Mouse (Mus musculus) stomach, embryonic 16.5 days (tissue): ENCODE measurements at regions not wholly inside any gene's neighbourhood (a gene's known extent, or its start where the extent isn't known, plus 50 kb on each side); places are given as distances from the start of the nearest gene placed in this dataset.

Experiments
- ATAC-seq: fragments of 200-750 bp; cut with Nextera tagmentation; 2 replicates; pipeline ENCODE4 v1.8.0; 2017; ENCODE audit warnings: moderate number of reproducible peaks, moderate TSS enrichment; ENCODE audit not compliant: insufficient read depth, low FRiP score
- H3K27ac ChIP-seq: fragments of 300-500 bp; sonication (generic); 2 replicates; pipeline ENCODE4 v1.5.1; 2014; ENCODE audit warnings: low read length
- H3K27me3 ChIP-seq: fragments of 300-500 bp; sonication (generic); 2 replicates; pipeline ENCODE4 v1.6.1; 2014; ENCODE audit warnings: low read length, control low read depth, mixed read lengths; ENCODE audit not compliant: control insufficient read depth, insufficient read depth
- H3K36me3 ChIP-seq: fragments of 300-500 bp; sonication (generic); 2 replicates; pipeline ENCODE4 v1.6.1; 2014; ENCODE audit warnings: low read length; ENCODE audit not compliant: control insufficient read depth, insufficient read depth
- H3K4me1 ChIP-seq: fragments of 300-500 bp; sonication (generic); 2 replicates; pipeline ENCODE4 v1.6.1; 2014; ENCODE audit warnings: low read length, control low read depth, mixed read lengths; ENCODE audit not compliant: control insufficient read depth, insufficient read depth
- H3K4me2 ChIP-seq: fragments of 300-500 bp; sonication (generic); 2 replicates; pipeline ENCODE4 v1.6.1; 2014; ENCODE audit warnings: low read depth, low read length, mixed read lengths
- H3K4me3 ChIP-seq: fragments of 300-500 bp; sonication (generic); replicated peaks from 2 replicates; pipeline ENCODE4 v1.5.1; 2014; ENCODE audit warnings: mild to moderate bottlenecking, low read length
- H3K9ac ChIP-seq: fragments of 300-500 bp; sonication (generic); 2 replicates; pipeline ENCODE4 v1.6.1; 2014; ENCODE audit warnings: low read length
- H3K9me3 ChIP-seq: fragments of 300-500 bp; sonication (generic); replicated peaks from 2 replicates; pipeline ENCODE4 v1.6.1; 2016; ENCODE audit warnings: low read length, control low read depth; ENCODE audit not compliant: control insufficient read depth
- WGBS: fragments of 180-500 bp; shearing (Covaris S2); extraction: QIAGEN DNeasy Blood & Tissue Kit; methylation state at CpG from one replicate; pipeline ENCODE4 v1.1.7; 2014; 5-methylcytosine and 5-hydroxymethylcytosine counted together

DNA sequence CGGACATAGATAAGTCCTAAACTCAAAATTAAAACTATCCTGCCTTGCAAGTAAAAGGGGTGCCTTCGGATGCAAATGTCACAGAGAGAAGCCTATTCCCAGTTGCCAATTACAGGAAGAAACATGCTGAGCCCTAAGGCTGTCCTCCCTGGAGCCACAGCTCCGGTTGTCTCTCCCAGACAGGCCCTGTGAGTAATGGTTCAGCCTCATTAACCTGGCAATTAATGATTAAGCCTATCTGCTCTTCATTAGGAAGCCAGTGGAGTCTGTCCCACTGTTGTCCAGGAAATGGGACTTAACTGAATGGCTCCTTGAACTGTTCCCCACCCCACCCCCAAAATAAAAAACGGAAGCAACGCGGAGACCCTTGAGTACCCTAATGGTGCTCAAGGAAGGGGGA, 207.7 kb downstream of the Sec23a start:
- Histone ChIP-seq H3K27ac (no peak overlapping the region), H3K9ac (no peak overlapping the region), H3K36me3 (no peaks in the 10 kb centered on the region), H3K4me1 (no peaks in the 10 kb centered on the region), H3K4me2 (no peak overlapping the region), H3K9me3 (no peaks in the 10 kb centered on the region), H3K27me3 (no peaks in the 10 kb centered on the region), H3K4me3 (no peak overlapping the region)
- ATAC-seq = no peak
- 73% methylated on average over 6 of the region's 6 CpGs for WGBS

GRCm38 (mm10) chr12:58802410-58802809, 209.4 kb downstream of the Sec23a start:
- 0 out of 2 replicates have a peak, but pooled peaks have one; percentile 47 for ATAC-seq
- no peak overlapping the region for H3K4me3 ChIP-seq
- H3K9me3 ChIP-seq = no peaks in the 10 kb centered on the region
- no peaks in the 10 kb centered on the region for H3K27me3 ChIP-seq
- no peak overlapping the region for H3K4me2 ChIP-seq
- no peaks in the 10 kb centered on the region for H3K36me3 ChIP-seq
- 35% methylated on average over 4 of the region's 4 CpGs for WGBS
- no peak overlapping the region for H3K9ac ChIP-seq
- H3K4me1 ChIP-seq = no peaks in the 10 kb centered on the region
- H3K27ac ChIP-seq = no peak overlapping the region
